Mouse (Mus musculus) liver, embryonic 15.5 days (tissue): ENCODE data around the gene Tdrd9. TPM values are rescaled to one million over a fixed set of nuclear protein-coding genes. Genes with fewer than 3 reads are reported as not detected.
A peak's percentile ranks its signal among the peaks of the same experiment; 100 is the strongest.

Experiments used
- ATAC-seq: fragments of 200-750 bp; cut with Nextera tagmentation; 2 replicates; pipeline ENCODE4 v1.8.0; 2017; ENCODE audit warnings: moderate number of reproducible peaks, mild to moderate bottlenecking, moderate library complexity; ENCODE audit not compliant: insufficient read depth
- H3K27ac ChIP-seq: fragments of 300-500 bp; sonication (generic); replicated peaks from 2 replicates; pipeline ENCODE4 v1.5.1; 2015; ENCODE audit warnings: mild to moderate bottlenecking, inconsistent platforms
- H3K27me3 ChIP-seq: fragments of 300-500 bp; sonication (generic); 2 replicates; pipeline ENCODE4 v1.6.1; 2015; ENCODE audit warnings: mild to moderate bottlenecking, inconsistent platforms
- H3K36me3 ChIP-seq: fragments of 300-500 bp; sonication (generic); replicated peaks from 2 replicates; pipeline ENCODE4 v1.6.1; 2015; ENCODE audit warnings: moderate library complexity, mild to moderate bottlenecking, inconsistent platforms
- H3K4me1 ChIP-seq: fragments of 300-500 bp; sonication (generic); replicated peaks from 2 replicates; pipeline ENCODE4 v1.6.1; 2015; ENCODE audit warnings: inconsistent platforms
- H3K4me2 ChIP-seq: fragments of 300-500 bp; sonication (generic); 2 replicates; pipeline ENCODE4 v1.6.1; 2015; ENCODE audit warnings: moderate library complexity, mild to moderate bottlenecking, inconsistent platforms
- H3K4me3 ChIP-seq: fragments of 300-500 bp; sonication (generic); replicated peaks from 2 replicates; pipeline ENCODE4 v1.5.1; 2015; ENCODE audit warnings: mild to moderate bottlenecking, inconsistent platforms
- H3K9ac ChIP-seq: fragments of 300-500 bp; sonication (generic); 2 replicates; pipeline ENCODE4 v1.6.1; 2015; ENCODE audit warnings: moderate library complexity, mild to moderate bottlenecking, inconsistent platforms
- H3K9me3 ChIP-seq: fragments of 300-500 bp; sonication (generic); replicated peaks from 2 replicates; pipeline ENCODE4 v1.6.1; 2016; ENCODE audit warnings: inconsistent platforms
- WGBS: fragments of 180-500 bp; shearing (Covaris S2); methylation state at CpG from one replicate; pipeline ENCODE4 v1.1.7; 2015; ENCODE audit warnings: mixed read lengths; ENCODE audit not compliant: insufficient replicate concordance; 5-methylcytosine and 5-hydroxymethylcytosine counted together
- polyA plus RNA-seq: library from polyadenylated mRNA; unstranded; fragments of >200 nt; fragmentation: Nextera tagmentation; extraction: Ambion mirVana; gene quantifications from 2 replicates; pipeline ENCODE4 v1.2.1, GENCODE M21; 2015

Gene Tdrd9
- polyA plus RNA-seq, 1 experiment from 2014 or later, result 0.10 TPM

DNA sequence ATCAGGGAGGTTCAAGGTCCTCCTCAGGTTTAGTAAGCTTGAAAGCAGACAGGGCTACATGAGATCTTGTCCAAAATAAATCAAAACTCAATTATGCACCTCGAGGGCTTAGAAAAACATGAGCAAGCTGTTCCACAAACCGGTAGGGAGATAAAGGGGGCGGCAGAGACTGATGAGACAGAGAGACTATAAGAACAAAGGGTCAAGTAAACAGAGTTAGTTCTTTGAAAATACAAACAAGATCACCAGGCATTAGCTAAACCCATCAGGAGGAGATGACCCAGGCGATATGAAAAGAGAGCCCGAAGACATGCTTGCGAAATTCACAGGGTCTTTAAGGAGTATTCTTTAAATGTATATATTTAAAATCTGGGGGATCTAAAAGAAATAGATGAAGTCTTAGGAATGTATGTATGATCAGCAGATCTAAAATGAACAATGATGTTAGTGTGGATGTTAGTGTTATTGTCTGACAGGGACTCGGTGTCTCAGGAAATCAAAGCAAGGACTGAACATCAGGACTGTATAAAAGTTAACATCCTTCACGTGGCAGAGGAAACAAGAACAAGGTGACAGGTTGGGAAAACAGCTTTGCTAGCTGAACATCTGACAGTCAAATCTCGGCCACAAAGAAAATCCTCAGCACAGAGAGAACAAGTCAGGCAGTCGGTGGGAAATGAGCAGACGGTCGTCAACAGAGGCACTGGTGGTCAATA, 117.4 kb downstream of the Tdrd9 start:
- no peak for ATAC-seq
- Histone ChIP-seq H3K36me3 (no peaks in the 10 kb centered on the region), H3K4me2 (no peak overlapping the region), H3K27ac (no peak overlapping the region), H3K27me3 (peaks cover 10% of the 10 kb centered on the region), H3K9me3 (no peaks in the 10 kb centered on the region), H3K4me3 (no peak overlapping the region), H3K9ac (no peak overlapping the region), H3K4me1 (no peaks in the 10 kb centered on the region)
- WGBS, result 49% methylated on average over 12 of the region's 12 CpGs

DNA sequence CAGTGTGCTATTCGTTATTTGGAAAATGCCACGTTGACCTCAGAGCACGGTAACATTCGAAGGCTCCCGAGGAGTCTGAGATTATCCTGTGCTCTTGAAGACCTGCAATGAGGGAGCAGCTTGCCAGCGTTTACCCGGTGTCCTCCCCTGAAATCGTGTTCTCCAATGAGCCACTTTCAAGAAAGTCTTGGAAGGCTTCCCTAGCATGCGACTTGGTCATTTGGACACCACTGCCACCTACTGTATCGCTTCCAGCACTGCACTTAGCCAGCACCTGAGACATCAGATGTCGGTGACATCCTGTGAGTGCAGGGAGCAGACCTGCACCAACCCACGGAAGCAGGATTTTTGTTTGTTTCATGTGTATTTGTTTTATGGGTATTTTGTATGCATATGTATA, 119.7 kb downstream of the Tdrd9 start:
- WGBS, result 6% methylated on average over 12 of the region's 12 CpGs
- H3K27ac ChIP-seq, result no peak overlapping the region
- ATAC-seq, result no peak
- no peak overlapping the region for H3K9ac ChIP-seq
- no peaks in the 10 kb centered on the region for H3K36me3 ChIP-seq
- H3K4me3 ChIP-seq, result no peak overlapping the region
- H3K9me3 ChIP-seq, result no peaks in the 10 kb centered on the region
- H3K4me2 ChIP-seq, result no peak overlapping the region
- peaks cover 10% of the 10 kb centered on the region for H3K27me3 ChIP-seq
- no peaks in the 10 kb centered on the region for H3K4me1 ChIP-seq

GRCm38 (mm10) chr12:112094261-112094880, 123.0 kb downstream of the Tdrd9 start:
- Histone ChIP-seq H3K27me3 (peaks cover 10% of the 10 kb centered on the region), H3K9me3 (no peaks in the 10 kb centered on the region), H3K27ac (no peak overlapping the region), H3K4me1 (no peaks in the 10 kb centered on the region), H3K36me3 (no peaks in the 10 kb centered on the region), H3K4me3 (no peak overlapping the region), H3K9ac (no peak overlapping the region), H3K4me2 (no peak overlapping the region)
- no peak for ATAC-seq
- 54% methylated on average over 8 of the region's 8 CpGs for WGBS

GRCm38 (mm10) chr12:112096051-112096732, 124.8 kb downstream of the Tdrd9 start:
- Histone ChIP-seq H3K4me3 (no peak overlapping the region), H3K4me1 (no peaks in the 10 kb centered on the region), H3K9me3 (no peaks in the 10 kb centered on the region), H3K9ac (no peak overlapping the region), H3K27me3 (peaks cover 5% of the 10 kb centered on the region; the same call in 1 of the 2 replicates), H3K27ac (no peak overlapping the region), H3K36me3 (no peaks in the 10 kb centered on the region), H3K4me2 (no peak overlapping the region)
- peak; percentile 18; the same call in 1 of the 2 replicates for ATAC-seq
- WGBS, result 50% methylated on average over 13 of the region's 13 CpGs

DNA sequence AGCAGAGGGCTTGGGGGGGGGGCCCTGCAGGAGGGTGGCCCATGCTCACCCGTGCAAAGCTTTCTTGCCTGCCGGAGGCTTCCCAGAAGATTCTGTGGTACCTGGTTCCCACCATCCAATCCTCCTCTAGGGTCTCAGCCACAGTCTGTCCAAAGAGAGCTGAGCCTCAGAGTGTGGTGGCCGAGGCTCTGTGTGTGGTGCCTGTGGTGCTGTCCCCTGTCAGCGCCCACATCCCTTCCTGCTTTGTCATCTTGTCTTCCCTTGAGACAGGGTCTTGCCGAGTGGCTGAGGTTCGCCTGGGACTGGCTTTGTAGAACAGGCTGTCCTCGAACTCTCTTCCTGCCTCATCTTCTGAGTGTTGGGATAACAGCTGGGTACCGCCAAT, 125.4 kb downstream of the Tdrd9 start:
- H3K27ac ChIP-seq, result no peak overlapping the region
- no peaks in the 10 kb centered on the region for H3K36me3 ChIP-seq
- WGBS, result 54% methylated on average over 8 of the region's 8 CpGs
- no peak for ATAC-seq
- no peak overlapping the region for H3K4me3 ChIP-seq
- no peak overlapping the region for H3K4me2 ChIP-seq
- no peaks in the 10 kb centered on the region for H3K4me1 ChIP-seq
- H3K27me3 ChIP-seq, result 0 out of 2 replicates have a peak, but pooled peaks cover 3% of the 10 kb centered on the region
- H3K9ac ChIP-seq, result no peak overlapping the region
- no peaks in the 10 kb centered on the region for H3K9me3 ChIP-seq

DNA sequence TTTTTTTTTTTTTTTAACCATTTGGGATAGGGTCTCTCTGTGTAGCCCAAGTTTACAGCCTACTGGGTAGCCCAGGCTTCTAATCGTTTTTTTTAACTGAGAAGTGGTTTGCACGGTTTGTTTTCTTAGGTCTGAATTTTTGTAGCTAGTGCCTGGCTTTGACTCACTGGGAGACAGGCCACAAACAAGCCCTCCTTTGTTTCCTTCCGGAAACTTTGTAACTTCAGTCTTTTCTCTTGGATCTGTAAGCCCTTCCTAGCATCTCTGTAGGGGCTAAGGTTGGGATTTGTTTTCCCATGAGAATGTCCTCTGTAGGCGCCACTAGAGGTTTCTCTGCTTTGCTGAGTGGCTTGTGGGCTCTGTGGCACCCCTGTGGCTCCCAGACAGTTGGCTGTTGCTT, 128.7 kb downstream of the Tdrd9 start:
- no peak for ATAC-seq
- Histone ChIP-seq H3K4me3 (no peak overlapping the region), H3K27me3 (0 out of 2 replicates have a peak, but pooled peaks cover 3% of the 10 kb centered on the region), H3K36me3 (no peaks in the 10 kb centered on the region), H3K27ac (no peak overlapping the region), H3K4me2 (no peak overlapping the region), H3K9me3 (no peaks in the 10 kb centered on the region), H3K4me1 (0 out of 2 replicates have a peak, but pooled peaks cover 8% of the 10 kb centered on the region), H3K9ac (no peak overlapping the region)
- WGBS, result 49% methylated on average over 4 of the region's 4 CpGs

DNA sequence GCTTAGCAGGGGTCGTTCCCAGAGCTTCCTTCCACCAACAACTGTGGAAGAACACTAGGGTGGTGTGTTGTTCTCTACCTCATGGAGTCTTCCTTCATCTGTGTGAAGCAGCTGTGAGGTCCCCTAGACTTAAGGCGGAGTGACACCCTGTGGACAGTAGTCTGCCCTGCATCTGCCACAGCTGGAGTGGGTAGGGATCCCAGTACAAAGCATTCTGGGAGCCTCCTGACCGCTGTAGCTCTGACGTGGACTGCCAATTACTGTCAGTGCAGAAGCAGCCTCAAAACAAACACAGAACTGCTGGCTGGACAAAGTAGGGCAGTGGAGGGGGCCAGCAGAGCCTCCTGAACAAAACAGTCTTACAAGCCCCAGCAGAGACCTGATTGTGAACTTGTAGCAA, 129.7 kb downstream of the Tdrd9 start:
- H3K27me3 ChIP-seq, result peaks cover 9% of the 10 kb centered on the region

DNA sequence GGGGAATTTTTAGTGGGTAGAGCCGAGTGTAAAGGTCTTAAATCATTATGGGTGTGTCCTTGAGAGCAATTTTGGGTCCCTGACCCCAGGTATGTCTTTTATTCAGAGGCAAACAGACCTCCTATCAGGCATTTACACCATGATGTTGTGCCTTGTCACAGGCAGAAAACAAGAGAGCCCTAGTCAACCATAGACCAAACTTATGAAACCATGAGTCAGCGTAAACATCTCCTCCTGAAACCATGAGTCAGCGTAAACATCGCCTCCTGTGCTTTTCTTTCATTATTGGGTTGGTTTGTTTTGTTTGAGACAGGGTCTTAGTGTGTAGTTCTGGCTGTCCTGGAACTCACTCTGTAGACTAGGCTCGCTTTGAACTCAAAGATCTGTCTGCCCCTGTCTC, 131.8 kb downstream of the Tdrd9 start:
- Histone ChIP-seq H3K27ac (no peak overlapping the region), H3K27me3 (peaks cover 22% of the 10 kb centered on the region), H3K9ac (no peak overlapping the region), H3K4me1 (0 out of 2 replicates have a peak, but pooled peaks cover 8% of the 10 kb centered on the region), H3K4me3 (no peak overlapping the region), H3K36me3 (no peaks in the 10 kb centered on the region), H3K9me3 (no peaks in the 10 kb centered on the region), H3K4me2 (no peak overlapping the region)
- 65% methylated on average over 5 of the region's 5 CpGs for WGBS
- ATAC-seq, result no peak

More for the DNA sequence above, 129.7 kb downstream of the Tdrd9 start:
- 0 out of 2 replicates have a peak, but pooled peaks cover 8% of the 10 kb centered on the region for H3K4me1 ChIP-seq
- H3K36me3 ChIP-seq, result no peaks in the 10 kb centered on the region
- no peak overlapping the region for H3K4me2 ChIP-seq
- H3K9ac ChIP-seq, result no peak overlapping the region
- 38% methylated on average over 4 of the region's 4 CpGs for WGBS
- no peak for ATAC-seq
- no peaks in the 10 kb centered on the region for H3K9me3 ChIP-seq
- H3K4me3 ChIP-seq, result no peak overlapping the region
- no peak overlapping the region for H3K27ac ChIP-seq

DNA sequence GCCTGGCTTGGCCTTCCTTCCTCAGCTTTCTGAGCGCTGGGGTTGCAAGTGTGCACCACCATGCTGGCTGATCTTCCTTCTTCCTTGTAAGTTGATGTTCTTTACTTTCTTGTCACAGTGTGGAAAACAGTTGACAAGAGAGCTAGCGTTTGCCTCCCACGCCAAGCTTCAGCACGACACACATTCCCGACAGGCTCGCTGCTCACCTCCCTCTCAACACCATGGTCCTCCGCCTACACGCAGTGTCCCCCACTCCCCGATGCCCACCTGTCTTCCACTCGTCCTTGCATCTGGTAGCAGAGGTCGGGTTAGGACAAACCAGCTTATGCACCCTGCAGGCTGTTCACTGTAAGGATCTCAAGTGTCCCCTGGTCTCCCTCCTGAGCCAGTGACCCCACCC, 133.5 kb downstream of the Tdrd9 start:
- H3K9me3 ChIP-seq, result no peaks in the 10 kb centered on the region
- no peak for ATAC-seq
- no peak overlapping the region for H3K4me3 ChIP-seq
- no peak overlapping the region for H3K9ac ChIP-seq
- H3K4me1 ChIP-seq, result 0 out of 2 replicates have a peak, but pooled peaks cover 8% of the 10 kb centered on the region
- H3K27me3 ChIP-seq, result peaks cover 25% of the 10 kb centered on the region
- WGBS, result 65% methylated on average over 11 of the region's 11 CpGs
- H3K27ac ChIP-seq, result no peak overlapping the region
- no peak overlapping the region for H3K4me2 ChIP-seq
- no peaks in the 10 kb centered on the region for H3K36me3 ChIP-seq

DNA sequence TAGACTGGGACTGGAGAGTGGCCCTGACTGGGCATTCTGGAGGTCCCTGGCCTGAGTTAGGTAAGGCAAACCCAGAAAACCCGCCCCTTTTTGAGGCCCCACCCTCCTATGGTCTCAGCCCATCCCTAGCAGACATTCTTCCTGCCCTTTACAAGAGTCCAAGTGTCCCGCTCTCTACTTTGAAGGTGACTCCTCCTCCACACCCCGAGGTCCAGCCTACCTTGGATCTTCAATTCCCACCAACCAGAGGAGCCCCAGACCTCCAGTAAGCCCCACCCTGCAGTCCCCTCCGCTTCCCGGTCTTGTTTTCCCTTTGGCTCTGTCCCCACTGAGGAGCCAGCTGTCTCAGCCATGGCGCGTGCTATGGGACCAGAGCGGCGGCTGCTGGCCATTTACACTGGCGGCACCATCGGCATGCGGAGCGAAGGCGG, 135.2 kb downstream of the Tdrd9 start, which contains the start of gene Aspg:
Aspg (plus strand) TSS at position 139 of the 431 bp plus-strand sequence.
- WGBS, result 5% methylated on average over 14 of the region's 14 CpGs
- H3K9ac ChIP-seq, result no peak within 1 kb of the TSS

DNA sequence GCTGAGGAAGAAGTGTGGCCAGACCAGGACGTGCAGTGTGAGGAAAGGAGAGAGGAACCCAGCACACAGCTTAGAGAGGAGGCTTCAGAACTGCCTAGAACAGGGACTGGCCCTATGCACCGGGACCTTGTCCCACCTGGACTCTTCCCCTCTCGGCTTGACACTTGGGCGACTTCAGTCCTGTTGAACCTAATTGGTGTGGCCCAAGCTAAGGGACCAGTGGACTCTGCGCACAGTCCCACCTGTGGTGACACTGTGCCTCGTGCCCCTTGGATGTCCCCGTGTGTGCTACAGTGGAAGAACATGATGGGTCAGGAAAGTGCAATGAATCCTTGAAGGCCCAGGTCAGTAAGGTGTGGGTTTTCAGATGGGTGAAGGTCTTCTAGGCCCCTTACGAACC, 136.3 kb downstream of the Tdrd9 start:
- Histone ChIP-seq H3K9me3 (no peaks in the 10 kb centered on the region), H3K27ac (no peak overlapping the region), H3K4me2 (no peak overlapping the region), H3K9ac (no peak overlapping the region), H3K36me3 (no peaks in the 10 kb centered on the region), H3K4me1 (0 out of 2 replicates have a peak, but pooled peaks cover 7% of the 10 kb centered on the region), H3K4me3 (no peak overlapping the region), H3K27me3 (peaks cover 22% of the 10 kb centered on the region)
- no peak for ATAC-seq
- WGBS, result 66% methylated on average over 8 of the region's 8 CpGs

More for the DNA sequence above, 135.2 kb downstream of the Tdrd9 start, which contains the start of gene Aspg:
- 0 out of 2 replicates have a peak, but pooled peaks cover 8% of the 10 kb centered on the region for H3K4me1 ChIP-seq
- H3K9me3 ChIP-seq, result no peaks in the 10 kb centered on the region
- no peak within 1 kb of the TSS for H3K4me3 ChIP-seq
- no peaks in the 10 kb centered on the region for H3K36me3 ChIP-seq
- peaks cover 23% of the 10 kb centered on the region for H3K27me3 ChIP-seq
- peak within 1 kb of the TSS; percentile 18; the same call in 1 of the 2 replicates for H3K4me2 ChIP-seq
- ATAC-seq, result no peak
- no peak within 1 kb of the TSS for H3K27ac ChIP-seq
